Mouse (Mus musculus): Measurements from ENCODE around the gene Plce1. TPM values are rescaled to one million over a fixed set of nuclear protein-coding genes. Genes with fewer than 3 reads are reported as not detected.

The Plce1 gene
- polyA plus RNA-seq, 1 experiment from 2014 or later: 4.3 TPM

DNA sequence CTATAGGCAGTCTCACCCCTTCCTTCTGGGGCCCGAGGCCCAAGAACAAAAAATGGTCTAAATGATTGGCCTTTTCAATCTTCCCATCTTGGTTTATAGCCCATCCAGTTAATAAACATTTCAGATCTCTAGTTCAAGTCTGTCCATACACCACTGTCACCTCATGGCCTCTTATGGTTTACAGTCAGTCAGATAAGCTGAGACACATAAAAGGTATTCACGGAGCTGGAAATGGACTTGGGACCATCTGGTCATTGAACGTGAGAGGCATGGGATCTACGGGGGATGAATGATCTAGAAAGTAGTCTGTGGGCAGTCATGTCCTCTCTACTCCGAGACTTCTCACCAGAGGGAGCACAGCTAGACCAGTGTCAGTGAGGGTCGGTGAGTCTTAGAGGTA lies 210.6 kb downstream of the Plce1 start:
- Histone ChIP-seq H3K36me3 (ENCODE audit: control insufficient read depth, insufficient read depth, low read length) (no peaks in the 10 kb centered on the region), H3K27me3 (ENCODE audit: control insufficient read depth, insufficient read depth, low read length) (no peaks in the 10 kb centered on the region), H3K9ac (replicated peaks; ENCODE audit: low read length) (no peak overlapping the region), H3K4me1 (ENCODE audit: control insufficient read depth, insufficient read depth, low read length) (no peaks in the 10 kb centered on the region), H3K27ac (replicated peaks; ENCODE audit: low read depth, low read length) (no peak overlapping the region), H3K4me3 (replicated peaks; ENCODE audit: low read depth, low read length) (no peak overlapping the region), H3K4me2 (ENCODE audit: low read length) (no peak overlapping the region), H3K9me3 (ENCODE audit: control insufficient read depth, low read length) (no peaks in the 10 kb centered on the region)
- no peak for DNase-seq
- 98% methylated on average over 6 of the region's 6 CpGs for WGBS
- ATAC-seq (ENCODE audit: low FRiP score, low TSS enrichment): no peak

GRCm38 (mm10) chr19:38693331-38693730 lies 212.4 kb downstream of the Plce1 start:
- Histone ChIP-seq H3K4me2 (ENCODE audit: low read length) (no peak overlapping the region), H3K9ac (replicated peaks; ENCODE audit: low read length) (no peak overlapping the region), H3K27ac (replicated peaks; ENCODE audit: low read depth, low read length) (no peak overlapping the region), H3K36me3 (ENCODE audit: control insufficient read depth, insufficient read depth, low read length) (no peaks in the 10 kb centered on the region), H3K9me3 (ENCODE audit: control insufficient read depth, low read length) (no peaks in the 10 kb centered on the region), H3K4me1 (ENCODE audit: control insufficient read depth, insufficient read depth, low read length) (no peaks in the 10 kb centered on the region), H3K27me3 (ENCODE audit: control insufficient read depth, insufficient read depth, low read length) (no peaks in the 10 kb centered on the region), H3K4me3 (replicated peaks; ENCODE audit: low read depth, low read length) (no peak overlapping the region)
- no peak for ATAC-seq (ENCODE audit: low FRiP score, low TSS enrichment)
- 39% methylated on average over 2 of the region's 2 CpGs for WGBS
- no peak for DNase-seq

- Histone ChIP-seq H3K36me3 (ENCODE audit: control insufficient read depth, insufficient read depth, low read length) (no peaks in the 10 kb centered on the region), H3K9ac (replicated peaks; ENCODE audit: low read length) (no peak overlapping the region), H3K27ac (replicated peaks; ENCODE audit: low read depth, low read length) (no peak overlapping the region), H3K9me3 (ENCODE audit: control insufficient read depth, low read length) (no peaks in the 10 kb centered on the region), H3K27me3 (ENCODE audit: control insufficient read depth, insufficient read depth, low read length) (no peaks in the 10 kb centered on the region), H3K4me2 (ENCODE audit: low read length) (no peak overlapping the region), H3K4me1 (ENCODE audit: control insufficient read depth, insufficient read depth, low read length) (no peaks in the 10 kb centered on the region), H3K4me3 (replicated peaks; ENCODE audit: low read depth, low read length) (no peak overlapping the region)
- WGBS: 85% methylated on average over 4 of the region's 4 CpGs
- ATAC-seq (ENCODE audit: low FRiP score, low TSS enrichment) (no peak), DNase-seq (no peak)
Measured at GRCm38 (mm10) chr19:38693769-38694168, 212.9 kb downstream of the Plce1 start.

- Histone ChIP-seq H3K9ac (replicated peaks; ENCODE audit: low read length) (no peak overlapping the region), H3K9me3 (ENCODE audit: control insufficient read depth, low read length) (no peaks in the 10 kb centered on the region), H3K27ac (replicated peaks; ENCODE audit: low read depth, low read length) (no peak overlapping the region), H3K4me1 (ENCODE audit: control insufficient read depth, insufficient read depth, low read length) (no peaks in the 10 kb centered on the region), H3K27me3 (ENCODE audit: control insufficient read depth, insufficient read depth, low read length) (no peaks in the 10 kb centered on the region), H3K4me3 (replicated peaks; ENCODE audit: low read depth, low read length) (no peak overlapping the region), H3K36me3 (ENCODE audit: control insufficient read depth, insufficient read depth, low read length) (no peaks in the 10 kb centered on the region), H3K4me2 (ENCODE audit: low read length) (no peak overlapping the region)
- no peak for ATAC-seq (ENCODE audit: low FRiP score, low TSS enrichment)
- WGBS: 92% methylated on average over 8 of the region's 8 CpGs
- no peak for DNase-seq
Measured at GRCm38 (mm10) chr19:38701776-38702175, 220.9 kb downstream of the Plce1 start.

DNA sequence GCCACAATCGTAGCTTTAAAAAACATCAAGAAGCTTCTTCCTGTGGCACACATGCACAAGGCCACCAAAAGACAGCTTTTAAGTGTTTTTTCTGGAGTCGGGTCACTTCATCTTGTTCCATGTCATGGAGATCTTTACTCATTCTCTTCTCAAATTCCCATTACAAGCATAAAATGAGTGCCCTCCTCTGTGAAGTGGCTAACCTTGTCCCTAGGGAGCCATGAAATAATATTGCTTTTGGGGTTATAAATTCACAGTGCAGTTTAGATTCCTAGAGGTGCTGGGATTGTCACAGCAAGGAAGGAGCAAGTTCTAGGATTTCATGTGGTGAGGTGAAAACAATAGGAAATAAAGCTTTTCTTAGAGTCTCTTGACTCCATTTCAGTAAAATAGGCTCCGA lies 223.8 kb downstream of the Plce1 start:
- H3K9ac ChIP-seq (replicated peaks; ENCODE audit: low read length): no peak overlapping the region
- no peaks in the 10 kb centered on the region for H3K36me3 ChIP-seq (ENCODE audit: control insufficient read depth, insufficient read depth, low read length)
- no peak for DNase-seq
- ATAC-seq (ENCODE audit: low FRiP score, low TSS enrichment): no peak
- H3K4me2 ChIP-seq (ENCODE audit: low read length): no peak overlapping the region
- no peaks in the 10 kb centered on the region for H3K27me3 ChIP-seq (ENCODE audit: control insufficient read depth, insufficient read depth, low read length)
- no peaks in the 10 kb centered on the region for H3K4me1 ChIP-seq (ENCODE audit: control insufficient read depth, insufficient read depth, low read length)
- WGBS: 88% methylated on average over 3 of the region's 3 CpGs
- no peak overlapping the region for H3K27ac ChIP-seq (replicated peaks; ENCODE audit: low read depth, low read length)
- H3K4me3 ChIP-seq (replicated peaks; ENCODE audit: low read depth, low read length): no peak overlapping the region
- no peaks in the 10 kb centered on the region for H3K9me3 ChIP-seq (ENCODE audit: control insufficient read depth, low read length)

- WGBS: 95% methylated on average over 11 of the region's 11 CpGs
- no peak overlapping the region for H3K4me3 ChIP-seq (replicated peaks; ENCODE audit: low read depth, low read length)
- no peak for DNase-seq
- H3K4me2 ChIP-seq (ENCODE audit: low read length): no peak overlapping the region
- H3K27me3 ChIP-seq (ENCODE audit: control insufficient read depth, insufficient read depth, low read length): no peaks in the 10 kb centered on the region
- H3K9ac ChIP-seq (replicated peaks; ENCODE audit: low read length): no peak overlapping the region
- no peaks in the 10 kb centered on the region for H3K4me1 ChIP-seq (ENCODE audit: control insufficient read depth, insufficient read depth, low read length)
- no peak for ATAC-seq (ENCODE audit: low FRiP score, low TSS enrichment)
- no peaks in the 10 kb centered on the region for H3K9me3 ChIP-seq (ENCODE audit: control insufficient read depth, low read length)
- H3K36me3 ChIP-seq (ENCODE audit: control insufficient read depth, insufficient read depth, low read length): no peaks in the 10 kb centered on the region
- H3K27ac ChIP-seq (replicated peaks; ENCODE audit: low read depth, low read length): no peak overlapping the region
Measured at GRCm38 (mm10) chr19:38705244-38705643, 224.3 kb downstream of the Plce1 start.

DNA sequence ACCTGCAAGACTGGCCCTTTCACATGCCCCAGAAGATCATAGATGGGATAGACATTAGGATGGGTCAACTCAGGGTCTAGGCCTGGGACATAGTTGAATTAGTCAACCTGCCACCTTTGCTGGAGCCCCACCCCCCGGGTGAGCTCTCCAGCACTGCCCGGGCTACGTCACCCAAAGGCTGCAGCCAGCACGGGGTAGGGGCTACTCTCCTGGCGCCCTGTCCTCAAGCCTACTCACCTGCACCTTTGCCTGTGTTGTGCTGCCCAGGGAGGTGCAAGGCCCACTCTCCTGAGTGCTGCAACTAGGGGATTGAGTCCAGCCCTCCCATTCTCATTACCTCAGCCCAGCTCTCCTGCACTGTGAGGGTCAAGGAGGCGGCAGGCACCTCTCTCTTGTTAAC lies 225.5 kb downstream of the Plce1 start:
- Histone ChIP-seq H3K9ac (replicated peaks; ENCODE audit: low read length) (no peak overlapping the region), H3K4me3 (replicated peaks; ENCODE audit: low read depth, low read length) (no peak overlapping the region), H3K9me3 (ENCODE audit: control insufficient read depth, low read length) (no peaks in the 10 kb centered on the region), H3K4me1 (ENCODE audit: control insufficient read depth, insufficient read depth, low read length) (no peaks in the 10 kb centered on the region), H3K36me3 (ENCODE audit: control insufficient read depth, insufficient read depth, low read length) (no peaks in the 10 kb centered on the region), H3K4me2 (ENCODE audit: low read length) (no peak overlapping the region), H3K27ac (replicated peaks; ENCODE audit: low read depth, low read length) (no peak overlapping the region), H3K27me3 (ENCODE audit: control insufficient read depth, insufficient read depth, low read length) (no peaks in the 10 kb centered on the region)
- DNase-seq (no peak), ATAC-seq (ENCODE audit: low FRiP score, low TSS enrichment) (no peak)
- 83% methylated on average over 6 of the region's 6 CpGs for WGBS

DNA sequence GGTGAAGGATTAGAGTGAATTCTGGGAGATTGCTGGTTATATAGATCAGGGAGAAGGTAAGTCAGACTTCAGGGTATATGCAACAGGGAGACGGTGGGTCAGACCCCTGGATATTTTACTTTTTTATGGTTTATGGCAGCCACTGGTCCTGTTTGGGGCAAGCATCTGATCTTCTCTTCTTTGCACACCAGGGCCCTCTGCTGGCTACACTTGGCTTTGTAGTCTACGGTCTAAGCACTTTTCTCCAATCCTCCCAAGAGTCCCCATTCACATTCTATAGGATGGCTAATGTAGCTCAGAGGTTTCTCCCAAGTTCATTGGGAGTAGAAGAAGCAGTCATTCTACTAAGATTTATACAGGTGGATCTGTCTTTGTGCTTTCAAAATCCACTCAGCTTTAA lies 228.5 kb downstream of the Plce1 start:
- H3K4me2 ChIP-seq (ENCODE audit: low read length): no peak overlapping the region
- DNase-seq (no peak), ATAC-seq (ENCODE audit: low FRiP score, low TSS enrichment) (no peak)
- H3K36me3 ChIP-seq (ENCODE audit: control insufficient read depth, insufficient read depth, low read length): no peaks in the 10 kb centered on the region
- no peaks in the 10 kb centered on the region for H3K4me1 ChIP-seq (ENCODE audit: control insufficient read depth, insufficient read depth, low read length)
- H3K27me3 ChIP-seq (ENCODE audit: control insufficient read depth, insufficient read depth, low read length): no peaks in the 10 kb centered on the region
- 85% methylated on average over 2 of the region's 2 CpGs for WGBS
- H3K9ac ChIP-seq (replicated peaks; ENCODE audit: low read length): no peak overlapping the region
- no peak overlapping the region for H3K4me3 ChIP-seq (replicated peaks; ENCODE audit: low read depth, low read length)
- H3K27ac ChIP-seq (replicated peaks; ENCODE audit: low read depth, low read length): no peak overlapping the region
- H3K9me3 ChIP-seq (ENCODE audit: control insufficient read depth, low read length): no peaks in the 10 kb centered on the region

DNA sequence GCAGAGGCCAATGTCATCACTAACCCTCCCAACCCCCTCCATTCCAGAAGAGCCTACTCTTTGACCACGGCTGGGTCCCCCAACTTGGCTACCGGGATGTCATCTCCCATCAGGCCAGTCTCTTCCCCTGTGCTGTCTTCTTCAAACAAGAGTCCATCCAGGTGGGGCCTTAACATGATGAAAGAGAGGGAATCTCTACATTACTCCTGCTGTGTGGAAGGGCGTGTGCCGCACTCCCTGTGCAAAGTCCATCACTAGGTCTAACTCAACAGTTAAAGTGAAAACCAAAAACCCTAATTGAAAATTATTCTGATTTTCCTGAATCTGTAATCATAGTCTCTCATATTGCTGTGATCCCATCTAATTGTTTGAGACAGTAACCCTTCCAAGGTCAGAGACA lies 240.9 kb downstream of the Plce1 start:
- H3K27ac ChIP-seq (replicated peaks; ENCODE audit: low read depth, low read length): no peak overlapping the region
- H3K4me1 ChIP-seq (ENCODE audit: control insufficient read depth, insufficient read depth, low read length): no peaks in the 10 kb centered on the region
- ATAC-seq (ENCODE audit: low FRiP score, low TSS enrichment) (no peak), DNase-seq (no peak)
- WGBS: 97% methylated on average over 4 of the region's 4 CpGs
- no peaks in the 10 kb centered on the region for H3K36me3 ChIP-seq (ENCODE audit: control insufficient read depth, insufficient read depth, low read length)
- H3K4me3 ChIP-seq (replicated peaks; ENCODE audit: low read depth, low read length): no peak overlapping the region
- no peaks in the 10 kb centered on the region for H3K27me3 ChIP-seq (ENCODE audit: control insufficient read depth, insufficient read depth, low read length)
- no peaks in the 10 kb centered on the region for H3K9me3 ChIP-seq (ENCODE audit: control insufficient read depth, low read length)
- no peak overlapping the region for H3K4me2 ChIP-seq (ENCODE audit: low read length)
- no peak overlapping the region for H3K9ac ChIP-seq (replicated peaks; ENCODE audit: low read length)

Data from midbrain, embryonic 14.5 days (tissue).